Mouse (Mus musculus): Measurements from ENCODE around the gene 1700066M21Rik.

The 1700066M21Rik gene

GRCm38 (mm10) chr1:57392417-57392816 lies 15.0 kb downstream of the 1700066M21Rik start:
- DNase-seq (ENCODE audit: low spot score in 2 of 2): no peak

- peak in 1 of 2 experiments; percentile 59 for DNase-seq (ENCODE audit: low spot score in 2 of 2)
Measured at GRCm38 (mm10) chr1:57394051-57394450, 16.6 kb downstream of the 1700066M21Rik start.

GRCm38 (mm10) chr1:57400321-57400720 lies 22.9 kb downstream of the 1700066M21Rik start:
- DNase-seq (ENCODE audit: low spot score in 2 of 2): no peak

GRCm38 (mm10) chr1:57400877-57401276 lies 23.5 kb downstream of the 1700066M21Rik start:
- no peak for DNase-seq (ENCODE audit: low spot score in 2 of 2)

- DNase-seq (ENCODE audit: low spot score in 2 of 2): no peak
Measured at GRCm38 (mm10) chr1:57402116-57402515, 24.7 kb downstream of the 1700066M21Rik start.

GRCm38 (mm10) chr1:57406187-57407151 lies 29.0 kb downstream of the 1700066M21Rik start, which contains the start of the genes Maip1 and Tyw5:
TSS of gene Maip1 (plus strand) at chr1:57406328.
TSS of gene Tyw5 (minus strand) at chr1:57407101.
- peak; percentile 61 to 74 for DNase-seq (ENCODE audit: low spot score in 2 of 2)

GRCm38 (mm10) chr1:57408994-57409393 lies 31.6 kb downstream of the 1700066M21Rik start:
- no peak for DNase-seq (ENCODE audit: low spot score in 2 of 2)

- no peak for DNase-seq (ENCODE audit: low spot score in 2 of 2)
Measured at GRCm38 (mm10) chr1:57413397-57413796, 36.0 kb downstream of the 1700066M21Rik start.

- DNase-seq (ENCODE audit: low spot score in 2 of 2): no peak
Measured at GRCm38 (mm10) chr1:57423696-57424095, 46.3 kb downstream of the 1700066M21Rik start.

GRCm38 (mm10) chr1:57428368-57429308 lies 51.2 kb downstream of the 1700066M21Rik start:
- DNase-seq (ENCODE audit: low spot score in 2 of 2): peak; percentile 70 to 86

GRCm38 (mm10) chr1:57429786-57430483 lies 52.5 kb downstream of the 1700066M21Rik start:
- DNase-seq (ENCODE audit: low spot score in 2 of 2): no peak

GRCm38 (mm10) chr1:57433141-57433540 lies 55.7 kb downstream of the 1700066M21Rik start:
- no peak for DNase-seq (ENCODE audit: low spot score in 2 of 2)
